Mouse (Mus musculus) neural tube, embryonic 13.5 days (tissue): ENCODE data around the gene Prrxl1. TPM values are rescaled to one million over a fixed set of nuclear protein-coding genes. Genes with fewer than 3 reads are reported as not detected.

Source experiments
- ATAC-seq: fragments of 200-750 bp; cut with Nextera tagmentation; 2 replicates; pipeline ENCODE4 v1.8.0; 2017; ENCODE audit warnings: low read depth, mild to moderate bottlenecking, moderate TSS enrichment, moderate library complexity
- H3K27ac ChIP-seq: fragments of 300-500 bp; sonication (generic); replicated peaks from 2 replicates; pipeline ENCODE4 v1.5.1; 2015; ENCODE audit warnings: moderate library complexity, mild to moderate bottlenecking, inconsistent platforms
- H3K27me3 ChIP-seq: fragments of 300-500 bp; sonication (generic); 2 replicates; pipeline ENCODE4 v1.6.1; 2015; ENCODE audit warnings: mild to moderate bottlenecking, inconsistent platforms
- H3K36me3 ChIP-seq: fragments of 300-500 bp; sonication (generic); 2 replicates; pipeline ENCODE4 v1.6.1; 2015; ENCODE audit warnings: mild to moderate bottlenecking, inconsistent platforms
- H3K4me1 ChIP-seq: fragments of 300-500 bp; sonication (generic); replicated peaks from 2 replicates; pipeline ENCODE4 v1.6.1; 2015; ENCODE audit warnings: inconsistent platforms
- H3K4me2 ChIP-seq: fragments of 300-500 bp; sonication (generic); 2 replicates; pipeline ENCODE4 v1.6.1; 2015; ENCODE audit warnings: inconsistent platforms, mild to moderate bottlenecking, moderate library complexity
- H3K4me3 ChIP-seq: fragments of 300-500 bp; sonication (generic); 2 replicates; pipeline ENCODE4 v1.5.1; 2015; ENCODE audit warnings: mild to moderate bottlenecking, inconsistent platforms
- H3K9ac ChIP-seq: fragments of 300-500 bp; sonication (generic); 2 replicates; pipeline ENCODE4 v1.6.1; 2015; ENCODE audit warnings: moderate library complexity, mild to moderate bottlenecking, inconsistent platforms
- H3K9me3 ChIP-seq: fragments of 300-500 bp; sonication (generic); 2 replicates; pipeline ENCODE4 v1.6.1; 2016; ENCODE audit warnings: inconsistent platforms
- WGBS: fragments of 180-500 bp; shearing (Covaris S2); methylation state at CpG from one replicate; pipeline ENCODE4 v1.1.7; 2015; 5-methylcytosine and 5-hydroxymethylcytosine counted together
- polyA plus RNA-seq: library from polyadenylated mRNA; unstranded; fragments of >200 nt; fragmentation: Nextera tagmentation; extraction: Ambion mirVana; gene quantifications from 2 replicates; pipeline ENCODE4 v1.2.1, GENCODE M21; 2015

Gene Prrxl1
- 83.4 and 87.1 TPM in 2 replicates for polyA plus RNA-seq

GRCm38 (mm10) chr14:32599290-32600041 lies at the start of gene Prrxl1:
Gene Prrxl1 (plus strand): TSS chr14:32599407.
- H3K36me3 ChIP-seq = no peaks in the 10 kb centered on the region
- peaks cover 46% of the 10 kb centered on the region for H3K4me1 ChIP-seq

GRCm38 (mm10) chr14:32551854-32552253 lies 47.4 kb upstream of the Prrxl1 start:
- Histone ChIP-seq H3K27ac (no peak overlapping the region), H3K4me1 (peaks cover 22% of the 10 kb centered on the region), H3K9ac (no peak overlapping the region), H3K36me3 (peaks cover 22% of the 10 kb centered on the region), H3K4me3 (no peak overlapping the region), H3K4me2 (no peak overlapping the region), H3K9me3 (no peaks in the 10 kb centered on the region), H3K27me3 (no peaks in the 10 kb centered on the region)
- ATAC-seq = no peak
- WGBS = 75% methylated on average over 5 of the region's 5 CpGs

More at GRCm38 (mm10) chr14:32599290-32600041, at the start of gene Prrxl1:
- peak; percentile 58 for ATAC-seq
- peak within 1 kb of the TSS; percentile 92 for H3K27ac ChIP-seq
- under 1% methylated on average over 53 of the region's 53 CpGs for WGBS
- peak within 1 kb of the TSS; percentile 44 for H3K4me3 ChIP-seq
- H3K9me3 ChIP-seq = no peaks in the 10 kb centered on the region
- H3K27me3 ChIP-seq = peaks cover 92% of the 10 kb centered on the region
- peak within 1 kb of the TSS; percentile 62 for H3K4me2 ChIP-seq
- peak within 1 kb of the TSS; percentile 72 for H3K9ac ChIP-seq

- no peak for ATAC-seq
- Histone ChIP-seq H3K4me1 (peaks cover 22% of the 10 kb centered on the region), H3K9ac (no peak overlapping the region), H3K27ac (no peak overlapping the region), H3K9me3 (no peaks in the 10 kb centered on the region), H3K4me3 (no peak overlapping the region), H3K4me2 (no peak overlapping the region), H3K27me3 (no peaks in the 10 kb centered on the region), H3K36me3 (peaks cover 24% of the 10 kb centered on the region)
- 70% methylated on average over 10 of the region's 10 CpGs for WGBS
Observed at GRCm38 (mm10) chr14:32553198-32553903, 45.9 kb upstream of the Prrxl1 start.

- Histone ChIP-seq H3K9me3 (no peaks in the 10 kb centered on the region), H3K36me3 (peaks cover 35% of the 10 kb centered on the region), H3K4me2 (no peak overlapping the region), H3K27ac (peak overlapping the region; percentile 56), H3K4me3 (no peak overlapping the region), H3K9ac (no peak overlapping the region), H3K27me3 (no peaks in the 10 kb centered on the region), H3K4me1 (peaks cover 22% of the 10 kb centered on the region)
- WGBS = 32% methylated on average over 8 of the region's 8 CpGs
- peak; percentile 90 for ATAC-seq
Observed at GRCm38 (mm10) chr14:32554860-32555526, 44.2 kb upstream of the Prrxl1 start.

- WGBS = 99% methylated on average over 3 of the region's 3 CpGs
- peaks cover 76% of the 10 kb centered on the region for H3K36me3 ChIP-seq
Observed at GRCm38 (mm10) chr14:32561428-32561827, 37.8 kb upstream of the Prrxl1 start.

GRCm38 (mm10) chr14:32563661-32564060 lies 35.5 kb upstream of the Prrxl1 start:
- Histone ChIP-seq H3K9ac (no peak overlapping the region), H3K4me1 (no peaks in the 10 kb centered on the region), H3K27me3 (no peaks in the 10 kb centered on the region), H3K36me3 (peaks cover 85% of the 10 kb centered on the region), H3K4me3 (no peak overlapping the region), H3K9me3 (no peaks in the 10 kb centered on the region), H3K27ac (no peak overlapping the region), H3K4me2 (no peak overlapping the region)
- no peak for ATAC-seq
- 82% methylated on average over 6 of the region's 6 CpGs for WGBS

More at GRCm38 (mm10) chr14:32561428-32561827, 37.8 kb upstream of the Prrxl1 start:
- H3K27me3 ChIP-seq = no peaks in the 10 kb centered on the region
- no peak overlapping the region for H3K4me3 ChIP-seq
- H3K4me2 ChIP-seq = no peak overlapping the region
- no peaks in the 10 kb centered on the region for H3K4me1 ChIP-seq
- no peaks in the 10 kb centered on the region for H3K9me3 ChIP-seq
- no peak overlapping the region for H3K9ac ChIP-seq
- ATAC-seq = no peak
- no peak overlapping the region for H3K27ac ChIP-seq

- H3K4me3 ChIP-seq = no peak overlapping the region
- H3K4me2 ChIP-seq = no peak overlapping the region
- H3K27me3 ChIP-seq = no peaks in the 10 kb centered on the region
- H3K27ac ChIP-seq = no peak overlapping the region
- H3K4me1 ChIP-seq = no peaks in the 10 kb centered on the region
- WGBS = 60% methylated on average over 8 of the region's 8 CpGs
- H3K9ac ChIP-seq = no peak overlapping the region
- no peaks in the 10 kb centered on the region for H3K9me3 ChIP-seq
- no peak for ATAC-seq
- H3K36me3 ChIP-seq = peaks cover 77% of the 10 kb centered on the region
Observed at GRCm38 (mm10) chr14:32572519-32572918, 26.7 kb upstream of the Prrxl1 start.

GRCm38 (mm10) chr14:32578420-32578819 lies 20.8 kb upstream of the Prrxl1 start:
- H3K27me3 ChIP-seq = no peaks in the 10 kb centered on the region
- no peak overlapping the region for H3K4me3 ChIP-seq
- no peaks in the 10 kb centered on the region for H3K4me1 ChIP-seq
- no peaks in the 10 kb centered on the region for H3K9me3 ChIP-seq
- 93% methylated on average over 2 of the region's 2 CpGs for WGBS
- H3K36me3 ChIP-seq = peaks cover 44% of the 10 kb centered on the region
- no peak for ATAC-seq
- H3K9ac ChIP-seq = no peak overlapping the region
- no peak overlapping the region for H3K4me2 ChIP-seq
- no peak overlapping the region for H3K27ac ChIP-seq

- H3K36me3 ChIP-seq = peaks cover 4% of the 10 kb centered on the region
- no peak overlapping the region for H3K27ac ChIP-seq
- ATAC-seq = no peak
- peaks cover 14% of the 10 kb centered on the region for H3K27me3 ChIP-seq
- no peaks in the 10 kb centered on the region for H3K4me1 ChIP-seq
- no peaks in the 10 kb centered on the region for H3K9me3 ChIP-seq
- no peak overlapping the region for H3K4me3 ChIP-seq
- H3K9ac ChIP-seq = no peak overlapping the region
- WGBS = 90% methylated on average over 9 of the region's 9 CpGs
- no peak overlapping the region for H3K4me2 ChIP-seq
Observed at GRCm38 (mm10) chr14:32583696-32584095, 15.5 kb upstream of the Prrxl1 start.

GRCm38 (mm10) chr14:32587013-32587784 lies 12.0 kb upstream of the Prrxl1 start:
- H3K9ac ChIP-seq = no peak overlapping the region
- 12% methylated on average over 10 of the region's 10 CpGs for WGBS
- H3K27ac ChIP-seq = no peak overlapping the region
- no peaks in the 10 kb centered on the region for H3K4me1 ChIP-seq
- no peaks in the 10 kb centered on the region for H3K36me3 ChIP-seq
- peak; percentile 46 for ATAC-seq
- H3K4me3 ChIP-seq = no peak overlapping the region
- H3K27me3 ChIP-seq = peaks cover 40% of the 10 kb centered on the region
- H3K9me3 ChIP-seq = no peaks in the 10 kb centered on the region
- no peak overlapping the region for H3K4me2 ChIP-seq

GRCm38 (mm10) chr14:32590377-32590776 lies 8.8 kb upstream of the Prrxl1 start:
- H3K27me3 ChIP-seq = peaks cover 69% of the 10 kb centered on the region
- no peaks in the 10 kb centered on the region for H3K4me1 ChIP-seq
- no peaks in the 10 kb centered on the region for H3K9me3 ChIP-seq
- H3K4me3 ChIP-seq = no peak overlapping the region
- no peak for ATAC-seq
- no peak overlapping the region for H3K4me2 ChIP-seq
- no peaks in the 10 kb centered on the region for H3K36me3 ChIP-seq
- no peak overlapping the region for H3K9ac ChIP-seq
- WGBS = 73% methylated on average over 3 of the region's 3 CpGs
- no peak overlapping the region for H3K27ac ChIP-seq
